Mouse (Mus musculus) lung, embryonic 16.5 days (tissue): ENCODE results near the gene Vmn2r42. TPM values are rescaled to one million over a fixed set of nuclear protein-coding genes. Genes with fewer than 3 reads are reported as not detected.
"Not testable (repeated sequence)": the region's sequence is repeated elsewhere in the genome, so short reads cannot be mapped to it uniquely, and the experiment has no call there.

ENCODE experiments used
- ATAC-seq: fragments of 200-750 bp; cut with Nextera tagmentation; 2 replicates; pipeline ENCODE4 v1.8.0; 2017; ENCODE audit warnings: low read depth, mild to moderate bottlenecking, moderate library complexity
- H3K27ac ChIP-seq: fragments of 300-500 bp; sonication (generic); 2 replicates; pipeline ENCODE4 v1.5.1; 2014; ENCODE audit warnings: mild to moderate bottlenecking, control low read depth, low read length
- H3K27me3 ChIP-seq: fragments of 300-500 bp; sonication (generic); 2 replicates; pipeline ENCODE4 v1.6.1; 2014; ENCODE audit warnings: low read depth, low read length, mixed read lengths; ENCODE audit not compliant: control insufficient read depth, insufficient read depth
- H3K36me3 ChIP-seq: fragments of 300-500 bp; sonication (generic); 2 replicates; pipeline ENCODE4 v1.6.1; 2014; ENCODE audit warnings: low read length; ENCODE audit not compliant: control insufficient read depth, insufficient read depth
- H3K4me1 ChIP-seq: fragments of 300-500 bp; sonication (generic); replicated peaks from 2 replicates; pipeline ENCODE4 v1.6.1; 2014; ENCODE audit warnings: low read length, mixed read lengths; ENCODE audit not compliant: control insufficient read depth, insufficient read depth
- H3K4me2 ChIP-seq: fragments of 300-500 bp; sonication (generic); 2 replicates; pipeline ENCODE4 v1.6.1; 2014; ENCODE audit warnings: low read depth, low read length, control low read depth
- H3K4me3 ChIP-seq: fragments of 300-500 bp; sonication (generic); 2 replicates; pipeline ENCODE4 v1.5.1; 2014; ENCODE audit warnings: mild to moderate bottlenecking, low read length, control low read depth
- H3K9ac ChIP-seq: fragments of 300-500 bp; sonication (generic); 2 replicates; pipeline ENCODE4 v1.6.1; 2014; ENCODE audit warnings: low read length, control low read depth
- H3K9me3 ChIP-seq: fragments of 300-500 bp; sonication (generic); 2 replicates; pipeline ENCODE4 v1.6.1; 2016; ENCODE audit warnings: low read length; ENCODE audit not compliant: control insufficient read depth
- WGBS: fragments of 180-500 bp; shearing (Covaris S2); extraction: QIAGEN DNeasy Blood & Tissue Kit; methylation state at CpG from one replicate; pipeline ENCODE4 v1.1.7; 2014; 5-methylcytosine and 5-hydroxymethylcytosine counted together
- polyA plus RNA-seq: library from polyadenylated mRNA; unstranded; fragments of >200 nt; fragmentation: Nextera tagmentation; extraction: Ambion mirVana; gene quantifications from 2 replicates; pipeline ENCODE4 v1.2.1, GENCODE M21; 2015

Gene Vmn2r42
- not detected in 2 replicates for polyA plus RNA-seq

DNA sequence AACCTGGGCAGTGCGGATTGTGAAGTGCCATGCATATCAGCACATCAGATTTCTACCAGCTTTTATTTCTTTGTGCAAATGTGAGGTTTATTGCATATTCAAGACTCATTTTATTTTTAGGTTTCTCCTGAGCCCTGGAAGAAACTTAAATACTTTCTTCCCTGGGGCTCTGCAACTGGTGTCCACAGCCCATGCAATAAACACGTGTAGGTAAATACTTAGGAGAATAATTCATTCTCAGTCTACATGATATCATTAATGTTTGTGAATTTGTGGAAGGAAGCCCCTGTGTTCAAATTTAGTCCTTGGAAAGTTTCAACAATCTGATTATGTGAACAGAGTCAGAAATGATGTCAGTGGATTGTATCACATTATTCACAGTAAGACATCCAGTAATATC, at the start of gene Vmn2r42:
TSS of gene Vmn2r42 (minus strand) at position 101 of the 400 bp plus-strand sequence.
- H3K27ac ChIP-seq, H3K27me3 ChIP-seq, ATAC-seq, H3K9me3 ChIP-seq, H3K4me2 ChIP-seq, H3K4me3 ChIP-seq, H3K9ac ChIP-seq, H3K4me1 ChIP-seq, H3K36me3 ChIP-seq: not testable (repeated sequence)
- no CpG with 5 or more reads among the region's 2 CpGs for WGBS

- no CpG with 5 or more reads among the region's 1 CpGs for WGBS
- H3K4me2 ChIP-seq, H3K9me3 ChIP-seq, H3K27me3 ChIP-seq, H3K9ac ChIP-seq, H3K4me1 ChIP-seq, ATAC-seq, H3K36me3 ChIP-seq, H3K27ac ChIP-seq, H3K4me3 ChIP-seq: not testable (repeated sequence)
Measured at GRCm38 (mm10) chr7:8161554-8161953, 38.6 kb downstream of the Vmn2r42 start, which contains the start of gene Vmn2r41. TSS of gene Vmn2r41 (minus strand) at chr7:8161654.

Other genes starting within 250 kb of the Vmn2r42 start
- not detected in 2 replicates for gene Vmn2r41, start 38.7 kb downstream of the Vmn2r42 start, polyA plus RNA-seq
- not detected in 2 replicates for gene Vmn2r43, start 60.3 kb upstream of the Vmn2r42 start, polyA plus RNA-seq
- gene Vmn2r44, start 183.0 kb upstream of the Vmn2r42 start, polyA plus RNA-seq: not detected in 2 replicates